Mouse (Mus musculus): ENCODE results near the gene Prg4.

- TF ChIP-seq CTCF (IDR thresholded peaks at IDR 0.05; ENCODE audit: borderline replicate concordance, insufficient read depth, low read length) (no peak), POLR2A (IDR thresholded peaks at IDR 0.05; ENCODE audit: low read depth, low read length) (no peak)
Observed at GRCm38 (mm10) chr1:150505794-150506193, 39.8 kb upstream of the Prg4 start.
